Mouse (Mus musculus) G1E (cell line): ENCODE results near the gene Bglap.

Source experiments
- CTCF ChIP-seq: IDR thresholded peaks from 2 replicates; pipeline ENCODE4 v1.5.1; 2012; ENCODE audit warnings: low read depth, low read length, inconsistent platforms, mixed read lengths
- GATA1 ChIP-seq: IDR thresholded peaks from 2 replicates; pipeline ENCODE4 v1.6.1; 2012; ENCODE audit warnings: borderline replicate concordance, low read length, inconsistent platforms, mixed read lengths
- GATA2 ChIP-seq: IDR thresholded peaks from 2 replicates; pipeline ENCODE4 v1.6.1; 2012; ENCODE audit warnings: low read depth, low read length, inconsistent platforms, borderline replicate concordance
- POLR2AphosphoS5 ChIP-seq: IDR thresholded peaks from 2 replicates; pipeline ENCODE4 v1.6.1; 2012; ENCODE audit warnings: low read depth, low read length, inconsistent platforms; ENCODE audit not compliant: insufficient replicate concordance
- TAL1 ChIP-seq: conservative IDR thresholded peaks from 2 replicates; pipeline ENCODE4 v1.6.1; 2012; ENCODE audit warnings: low read depth, low read length, inconsistent platforms, mixed read lengths

DNA sequence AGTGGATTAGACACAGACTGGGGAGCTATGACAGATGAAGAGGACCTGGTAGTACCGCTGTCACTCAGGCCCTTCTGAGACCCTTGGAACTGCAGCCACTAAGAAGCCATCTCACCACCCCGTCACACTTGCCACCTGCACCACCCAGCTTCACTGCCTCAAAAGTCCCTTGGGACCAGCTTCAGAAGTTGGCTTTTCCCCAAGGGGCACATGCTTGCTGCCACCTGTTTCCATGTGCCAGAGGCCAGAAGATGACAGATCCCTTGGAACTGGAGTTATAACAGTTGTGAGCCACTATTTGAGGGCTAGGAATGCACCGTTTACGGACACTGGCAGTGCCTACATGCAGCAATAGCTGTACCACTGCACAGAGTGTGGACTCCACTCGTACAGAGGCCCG lies 11.0 kb upstream of the Bglap start:
- TF ChIP-seq GATA1 (no peak), CTCF (no peak), POLR2AphosphoS5 (no peak), GATA2 (no peak), TAL1 (no peak)
